Mouse (Mus musculus) urinary bladder, adult 2 months (tissue): ENCODE results near the gene Aprt. TPM values are rescaled to one million over a fixed set of nuclear protein-coding genes. Genes with fewer than 3 reads are reported as not detected.
"Not testable (repeated sequence)": the region's sequence is repeated elsewhere in the genome, so short reads cannot be mapped to it uniquely, and the experiment has no call there.

Source experiments
- DNase-seq: peaks from one replicate; pipeline ENCODE4 v3.0.0; 2022; ENCODE audit warnings: low spot score
- polyA plus RNA-seq: library from polyadenylated mRNA; depleted of rRNA; stranded (reverse); fragments of >200 nt; gene quantifications from 2 replicates; pipeline ENCODE4 v1.2.3, GENCODE M21; 2012

Gene Aprt
- polyA plus RNA-seq, 1 experiment = 93.0 TPM

DNA sequence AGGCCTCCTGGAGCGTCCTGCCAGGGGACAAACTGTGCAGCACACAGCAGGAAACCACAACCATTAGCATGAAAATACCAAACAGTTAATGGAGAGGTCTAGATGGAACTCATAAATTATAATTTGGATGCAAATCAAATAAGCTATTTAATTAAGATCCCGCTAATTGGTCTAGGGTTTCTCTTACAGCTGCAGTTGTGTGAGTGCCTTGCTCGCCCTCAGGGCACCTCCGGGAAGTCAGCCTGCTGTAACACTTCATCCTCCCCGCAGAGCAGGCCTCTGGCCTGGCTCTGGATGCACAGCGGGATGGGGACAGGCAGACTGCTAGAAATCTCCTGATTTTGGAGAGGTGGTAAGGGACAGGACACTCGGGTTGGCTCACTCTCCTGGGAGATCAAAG is 9.5 kb upstream of the Aprt start:
- DNase-seq = no peak

DNA sequence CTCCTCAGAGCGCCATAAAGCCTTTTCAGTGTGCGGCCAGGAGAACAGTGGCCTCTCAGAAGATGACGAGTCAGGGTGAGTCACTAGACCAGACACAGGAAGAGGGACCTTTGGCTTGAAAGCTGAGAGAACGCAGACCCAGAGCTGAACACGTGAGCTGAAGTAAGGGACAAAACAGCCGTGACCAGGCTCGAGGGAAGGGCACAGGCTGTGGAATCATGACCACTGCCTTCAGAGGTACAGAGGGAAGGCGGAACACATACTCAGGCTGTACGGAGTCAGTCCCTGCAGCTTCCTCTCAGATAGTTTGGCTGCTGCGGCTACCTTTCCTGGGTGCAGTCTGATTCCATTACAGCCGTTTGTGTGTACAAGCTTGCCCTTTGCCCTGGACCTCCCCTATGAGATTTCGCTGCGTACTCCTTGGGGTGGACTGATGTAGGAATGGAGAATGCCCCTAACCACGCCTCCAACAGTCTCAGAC is 8.7 kb upstream of the Aprt start:
- no peak for DNase-seq

DNA sequence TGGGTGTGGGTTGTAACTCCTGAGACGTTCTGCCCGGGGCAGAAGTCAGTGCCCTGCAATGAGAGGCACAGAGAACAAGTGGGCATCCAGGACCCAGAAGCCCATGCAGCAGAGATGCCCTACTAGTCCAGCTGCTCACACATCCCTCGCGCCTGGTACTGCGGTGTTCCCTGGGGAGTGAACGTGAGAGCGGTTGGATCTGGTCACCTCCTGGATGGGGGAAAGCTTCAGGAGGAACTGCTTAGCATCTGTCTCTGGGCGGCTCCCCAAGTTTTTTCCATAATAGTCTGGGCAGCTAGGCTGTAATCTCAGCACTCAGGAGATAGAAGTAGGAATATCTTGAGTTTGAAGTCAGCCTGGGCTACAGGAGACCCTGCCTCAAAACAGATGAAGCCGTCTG is 8.3 kb upstream of the Aprt start:
- DNase-seq = no peak

DNA sequence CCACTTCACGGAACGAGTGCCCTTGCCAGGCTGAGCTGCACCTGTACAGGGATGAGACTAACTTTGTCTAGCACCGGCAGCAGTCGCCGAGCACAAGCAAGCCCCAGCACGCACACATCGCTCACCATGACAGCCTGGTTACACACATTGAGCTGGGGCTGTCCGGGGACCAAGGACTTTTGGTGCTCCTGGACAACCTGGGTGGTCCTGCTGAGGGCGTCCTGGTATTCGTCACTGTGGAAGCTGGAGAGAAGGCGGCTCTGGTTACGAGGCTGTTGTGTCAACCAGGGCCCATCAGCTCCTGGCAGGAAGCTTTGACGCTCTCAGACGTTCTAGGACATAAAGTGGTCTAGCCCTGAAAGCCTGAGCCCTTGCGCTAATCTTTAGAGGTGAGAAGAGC is 4.2 kb upstream of the Aprt start:
- DNase-seq = no peak

DNA sequence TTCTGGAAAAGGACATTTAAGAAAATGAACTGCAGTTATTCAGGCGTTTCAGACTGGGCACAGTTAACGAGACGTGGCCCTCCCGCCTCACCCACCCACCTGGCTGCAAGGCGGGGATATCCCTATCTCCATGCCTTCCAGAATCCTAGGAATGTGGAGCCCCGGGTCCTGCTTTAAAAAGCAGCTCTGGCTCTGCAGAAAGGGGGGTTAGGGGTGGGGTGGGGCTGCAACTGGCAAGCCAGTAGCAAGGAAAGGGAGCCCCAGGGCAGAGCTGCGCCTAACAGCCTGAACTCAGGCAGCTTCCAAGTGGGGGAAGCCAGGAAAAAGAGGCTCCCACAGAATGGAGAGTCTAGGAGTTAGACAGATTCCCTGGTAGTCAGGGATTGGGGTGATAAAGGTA is 2.5 kb upstream of the Aprt start:
- no peak for DNase-seq

DNA sequence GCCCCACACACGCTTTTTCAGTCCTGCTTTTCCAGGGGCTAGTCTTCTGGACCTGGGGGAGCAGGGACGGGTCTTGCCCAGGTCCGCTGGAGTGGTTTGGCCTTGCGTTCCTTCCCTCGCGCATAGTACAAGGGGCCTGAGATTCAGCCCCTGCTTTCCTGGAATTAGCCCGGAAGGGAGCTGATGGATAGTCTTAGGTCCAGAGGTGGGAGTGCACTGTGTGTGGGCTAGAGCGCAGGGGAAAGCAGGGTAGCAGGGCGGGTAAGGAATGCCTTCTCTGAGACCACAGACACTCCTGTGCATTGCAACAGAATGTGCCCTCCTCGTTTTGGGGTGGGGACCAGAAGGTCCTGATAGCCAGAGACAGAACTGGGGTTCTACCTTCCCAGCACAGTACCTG is 407 bp upstream of the Aprt start:
- no peak for DNase-seq

DNA sequence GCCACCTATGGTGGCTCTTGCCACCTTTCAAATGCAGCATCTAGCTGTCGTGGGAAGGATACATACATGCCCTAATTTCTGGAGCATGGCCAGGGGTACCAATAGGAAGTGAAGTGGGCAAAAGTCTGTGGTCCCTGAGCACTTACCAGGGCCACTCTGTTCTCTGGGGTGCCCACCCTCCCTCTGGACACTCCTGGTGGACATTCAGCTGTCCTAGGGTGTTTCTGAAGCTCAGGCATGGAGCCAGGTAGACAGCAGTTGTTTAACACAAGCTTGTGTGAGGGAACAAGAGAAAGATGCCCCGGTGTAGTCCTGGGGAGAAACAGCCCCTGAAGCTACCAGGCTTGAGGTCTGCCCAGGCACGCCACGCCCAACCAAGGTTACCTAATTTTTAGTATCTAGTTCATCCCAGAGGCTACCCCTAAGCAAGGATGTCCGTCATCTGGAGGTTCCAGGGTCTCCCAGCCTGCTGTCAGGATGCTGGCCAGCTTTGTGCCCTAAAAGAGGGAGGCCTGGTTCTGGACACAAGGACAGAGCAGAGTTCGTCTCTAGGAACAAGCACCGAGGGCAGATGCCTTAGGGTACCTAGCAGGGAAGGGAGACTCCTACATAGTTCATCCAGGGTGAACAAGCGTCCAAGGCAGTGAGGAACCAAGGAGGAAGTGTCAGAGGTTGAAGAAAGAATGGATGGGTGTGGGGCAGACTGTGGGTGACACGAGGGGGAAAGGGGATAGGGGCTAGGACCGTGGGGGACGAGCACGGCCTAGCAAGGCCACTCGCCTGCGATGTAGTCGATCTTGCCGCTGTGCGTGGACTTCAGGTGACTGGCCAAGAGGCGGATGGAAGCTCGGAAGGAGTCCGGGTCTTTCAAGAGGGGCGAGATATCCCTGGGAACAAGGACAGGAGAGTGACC is 718 bp downstream of the Aprt start:
- DNase-seq = no peak

DNA sequence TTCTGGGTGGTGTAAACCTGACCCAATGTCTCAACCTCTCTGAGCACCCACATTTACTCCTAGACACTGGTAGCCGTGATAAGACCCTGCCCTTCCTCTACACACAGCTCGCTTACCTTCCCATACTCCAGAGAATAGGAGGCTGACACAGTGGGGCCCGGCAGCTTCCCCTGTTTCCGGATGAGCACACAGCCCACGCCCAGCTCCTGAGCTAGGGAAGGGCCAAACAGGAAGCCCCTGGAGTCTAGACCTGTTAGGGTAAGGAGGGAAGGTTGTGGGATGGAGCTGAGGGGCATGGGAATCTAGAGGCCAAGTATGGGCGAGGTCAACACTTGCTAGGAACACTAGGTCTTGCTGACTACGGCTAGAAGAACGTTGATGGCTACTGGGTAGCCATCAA is 1.4 kb downstream of the Aprt start:
- no peak for DNase-seq

DNA sequence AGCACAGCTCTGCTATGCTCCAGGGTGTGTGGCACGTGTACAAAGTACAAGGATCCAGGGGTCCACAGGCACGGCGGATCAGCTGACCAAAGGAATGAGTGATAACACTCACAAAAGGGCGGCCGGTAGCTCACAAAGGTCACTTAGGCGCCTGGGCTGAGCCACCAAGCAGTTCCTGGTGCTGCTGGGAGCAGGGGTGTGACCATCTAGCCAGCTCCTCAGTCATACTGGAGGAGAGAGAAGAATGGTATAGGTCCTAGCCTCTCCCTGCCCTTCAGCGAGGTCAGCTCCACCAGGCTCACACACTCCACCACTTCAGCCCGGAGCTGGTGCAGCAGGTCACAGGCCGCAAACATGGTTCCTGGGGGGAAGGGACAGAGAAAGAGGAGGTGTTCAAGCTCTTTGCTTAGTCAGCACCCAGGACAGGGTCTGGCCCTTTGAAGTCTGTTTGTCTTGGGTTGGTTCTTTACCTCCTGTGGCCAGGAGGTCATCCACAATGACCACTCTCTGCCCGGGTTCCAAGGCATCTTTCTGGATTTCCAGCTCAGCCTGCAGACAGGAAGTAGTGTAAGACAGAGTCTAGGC is 1.9 kb downstream of the Aprt start:
- DNase-seq = no peak

DNA sequence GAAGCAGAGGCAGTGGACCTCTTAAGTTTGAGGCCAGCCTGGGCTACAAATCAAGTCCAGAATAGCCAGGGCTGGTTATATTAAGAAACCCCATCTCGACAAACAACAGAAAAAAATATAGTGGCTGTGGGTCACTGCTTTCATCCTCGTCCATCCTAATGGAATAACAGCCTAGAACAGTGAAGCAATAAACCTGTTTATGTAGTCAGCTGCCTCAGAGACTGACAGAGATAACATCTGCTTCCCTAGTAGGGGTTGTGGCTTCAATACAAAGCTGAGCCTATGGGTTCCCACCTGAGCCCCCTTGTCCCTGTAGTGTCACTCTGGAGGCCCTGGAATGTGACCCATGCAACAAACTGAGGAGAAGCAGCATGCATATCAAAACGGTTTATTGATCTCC is 2.4 kb downstream of the Aprt start:
- DNase-seq = no peak

DNA sequence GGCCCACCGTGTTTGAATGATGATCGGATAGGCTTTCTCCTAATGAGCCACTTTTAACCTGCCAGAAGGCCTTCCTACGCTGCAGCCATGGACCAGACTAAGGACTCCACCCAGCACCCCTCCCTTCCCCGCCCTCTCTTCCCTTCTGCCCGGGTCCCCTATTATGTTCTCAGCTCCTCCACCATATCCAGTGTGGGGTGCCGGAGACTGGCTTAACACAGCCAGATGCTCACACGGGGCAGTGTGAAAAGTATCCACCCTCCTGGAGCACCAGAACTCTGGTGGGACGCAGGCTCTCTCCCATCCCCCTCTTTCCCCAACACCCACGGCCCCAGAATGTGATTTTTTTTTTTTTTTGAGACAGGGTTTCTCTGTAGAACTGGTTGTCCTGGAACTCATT is 3.1 kb downstream of the Aprt start:
- no peak for DNase-seq

DNA sequence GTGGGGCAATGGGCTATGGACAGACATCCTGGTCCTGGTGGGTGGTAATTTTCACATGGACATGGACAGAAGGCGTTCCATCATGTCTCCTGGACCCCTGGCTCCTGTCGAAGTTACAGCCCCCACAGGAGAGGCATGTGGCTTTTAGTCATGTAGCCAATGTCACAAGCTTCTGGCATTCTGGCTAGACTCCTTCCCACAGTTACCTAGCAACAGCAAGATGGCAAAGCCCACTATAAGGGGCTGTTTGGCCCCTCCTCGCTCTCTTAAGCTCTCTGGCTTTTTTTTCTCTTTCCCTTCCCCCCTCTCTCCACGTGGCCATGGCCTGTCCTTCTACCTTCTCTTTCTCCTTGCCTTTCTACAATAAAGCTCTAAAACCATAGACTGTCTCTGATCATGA is 3.5 kb downstream of the Aprt start:
- not testable (repeated sequence) for DNase-seq

DNA sequence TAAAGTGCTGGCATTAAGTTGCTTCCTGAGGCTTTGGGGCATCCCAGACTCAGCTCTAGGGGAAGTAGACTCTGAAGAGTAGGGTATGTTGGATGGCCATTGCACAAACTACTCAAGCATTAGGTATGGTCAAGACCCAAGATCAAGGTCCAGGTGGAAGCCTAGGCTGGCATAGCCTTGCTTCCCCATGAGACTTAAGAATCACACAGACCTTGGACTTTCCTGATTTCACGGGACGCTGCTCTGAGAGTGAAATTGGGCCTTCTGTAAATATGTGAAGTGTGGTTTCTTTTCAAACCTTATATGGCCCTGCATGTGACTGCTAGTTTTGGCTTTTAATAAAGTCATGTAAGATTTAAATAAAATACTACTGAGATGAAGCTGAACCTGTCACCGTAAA is 4.0 kb downstream of the Aprt start:
- no peak for DNase-seq

DNA sequence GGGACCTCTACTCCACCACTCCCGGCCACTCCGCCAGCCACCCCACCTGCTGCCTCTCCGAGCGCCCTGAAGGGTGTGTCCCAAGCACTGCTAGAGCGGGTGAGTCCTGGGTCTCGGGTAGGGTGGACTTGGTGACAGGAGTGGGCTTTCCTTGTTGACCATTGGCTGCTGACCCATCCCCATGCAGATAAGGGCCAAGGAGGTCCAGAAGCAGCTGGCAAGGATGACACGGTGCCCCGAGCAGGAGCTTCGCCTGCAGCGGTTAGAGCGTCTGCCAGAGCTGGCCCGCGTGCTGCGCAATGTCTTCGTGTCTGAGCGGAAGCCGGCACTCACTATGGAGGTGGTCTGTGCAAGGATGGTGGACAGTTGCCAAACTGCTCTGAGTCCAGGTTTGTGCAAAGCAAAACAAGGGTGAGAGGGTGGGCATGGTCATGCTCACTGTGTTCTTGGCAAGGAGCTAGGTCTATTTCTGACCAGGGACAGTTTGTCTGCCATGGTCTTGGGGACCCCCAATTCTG is 4.9 kb downstream of the Aprt start:
- DNase-seq = no peak

DNA sequence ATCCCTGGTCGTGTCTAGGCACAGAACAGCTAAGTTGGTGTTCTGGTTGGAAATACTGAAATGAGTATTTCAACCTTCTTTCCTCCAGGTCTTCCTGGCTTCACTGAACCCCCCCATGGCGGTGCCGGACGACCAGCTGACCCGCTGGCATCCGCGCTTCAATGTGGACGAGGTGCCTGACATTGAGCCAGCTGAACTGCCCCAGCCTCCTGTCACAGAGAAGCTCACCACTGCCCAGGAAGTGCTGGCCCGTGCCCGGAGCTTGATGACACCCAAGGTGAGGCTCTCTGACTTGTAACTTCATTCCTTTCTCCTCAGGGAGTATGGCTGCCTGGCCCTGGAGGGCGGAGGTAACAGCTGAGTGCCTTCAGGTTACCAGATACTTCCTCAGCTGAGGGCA is 5.6 kb downstream of the Aprt start:
- DNase-seq = no peak

DNA sequence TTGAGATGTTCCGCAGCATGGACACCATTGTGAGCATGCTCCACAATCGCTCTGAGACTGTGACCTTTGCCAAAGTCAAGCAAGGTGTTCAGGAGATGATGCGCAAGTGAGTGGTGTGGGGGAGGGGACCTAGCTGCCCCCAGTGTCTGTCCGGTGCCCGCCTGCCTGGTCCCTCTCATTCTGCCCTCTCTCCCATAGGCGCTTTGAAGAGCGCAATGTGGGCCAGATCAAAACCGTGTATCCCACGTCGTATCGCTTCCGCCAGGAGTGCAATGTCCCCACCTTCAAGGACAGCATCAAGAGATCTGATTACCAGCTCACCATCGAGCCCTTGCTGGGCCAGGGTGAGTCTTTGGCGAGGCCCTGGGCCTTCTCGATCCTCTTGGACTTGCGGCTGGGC is 6.7 kb downstream of the Aprt start:
- no peak for DNase-seq

DNA sequence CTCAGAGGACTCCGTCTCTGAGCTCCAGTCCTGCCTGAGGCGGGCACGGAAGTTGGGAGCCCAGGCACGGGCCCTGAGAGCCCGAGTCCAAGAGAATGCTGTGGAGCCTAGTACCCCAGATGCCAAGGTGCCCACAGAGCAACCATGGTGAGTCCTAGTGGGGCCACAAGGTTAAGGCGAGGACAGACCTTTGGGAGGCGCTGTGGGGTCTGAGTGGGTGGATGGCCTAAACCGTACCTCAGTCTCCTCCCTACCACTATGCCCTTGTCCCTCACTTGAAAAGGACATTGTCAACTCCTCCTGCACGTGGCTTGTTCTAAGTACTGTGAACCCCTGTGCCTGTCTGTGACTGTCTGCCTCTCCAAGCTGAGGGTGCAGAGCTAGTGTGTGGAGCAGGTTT is 7.4 kb downstream of the Aprt start:
- DNase-seq = no peak

DNA sequence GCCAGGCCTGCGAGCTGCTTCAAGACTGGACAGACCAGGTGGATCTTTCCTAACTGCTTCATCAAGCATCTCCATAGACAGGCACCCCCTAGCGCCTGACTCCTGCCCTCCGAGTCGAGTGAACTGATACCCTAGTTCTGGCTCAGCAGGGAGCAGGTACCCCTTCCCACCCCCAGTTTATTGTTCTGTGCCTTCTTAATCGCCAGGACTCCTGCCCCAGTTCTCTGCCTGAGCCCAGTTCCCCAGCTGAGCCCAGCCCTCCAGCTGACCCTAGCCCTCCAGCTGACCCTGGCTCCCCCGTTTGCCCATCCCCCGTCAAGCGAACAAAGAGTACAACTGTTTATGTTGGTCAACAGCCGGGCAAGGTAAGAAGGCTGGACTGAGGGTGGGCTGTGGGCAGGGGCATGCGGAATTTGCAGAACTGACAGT is 7.8 kb downstream of the Aprt start:
- no peak for DNase-seq

DNA sequence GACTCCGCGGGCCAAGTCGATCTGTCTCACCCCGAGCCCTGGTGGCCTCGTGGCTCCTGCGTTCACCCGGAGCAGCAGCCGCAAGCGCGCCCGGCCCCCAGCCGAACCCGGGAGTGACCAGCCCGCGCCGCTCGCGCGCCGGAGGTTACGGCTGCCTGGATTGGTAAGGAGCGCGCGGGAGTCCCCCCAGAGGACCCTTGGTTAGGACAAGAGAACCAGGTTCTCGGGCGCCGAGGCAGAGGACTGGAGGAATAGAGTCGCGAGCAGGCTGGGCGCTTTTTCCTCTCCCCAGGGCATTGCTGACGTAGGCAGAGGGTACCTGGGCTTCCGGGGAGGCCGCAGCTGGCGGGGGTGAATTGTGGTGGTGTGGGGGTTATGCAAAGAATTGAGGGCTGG is 8.6 kb downstream of the Aprt start:
- DNase-seq = no peak

DNA sequence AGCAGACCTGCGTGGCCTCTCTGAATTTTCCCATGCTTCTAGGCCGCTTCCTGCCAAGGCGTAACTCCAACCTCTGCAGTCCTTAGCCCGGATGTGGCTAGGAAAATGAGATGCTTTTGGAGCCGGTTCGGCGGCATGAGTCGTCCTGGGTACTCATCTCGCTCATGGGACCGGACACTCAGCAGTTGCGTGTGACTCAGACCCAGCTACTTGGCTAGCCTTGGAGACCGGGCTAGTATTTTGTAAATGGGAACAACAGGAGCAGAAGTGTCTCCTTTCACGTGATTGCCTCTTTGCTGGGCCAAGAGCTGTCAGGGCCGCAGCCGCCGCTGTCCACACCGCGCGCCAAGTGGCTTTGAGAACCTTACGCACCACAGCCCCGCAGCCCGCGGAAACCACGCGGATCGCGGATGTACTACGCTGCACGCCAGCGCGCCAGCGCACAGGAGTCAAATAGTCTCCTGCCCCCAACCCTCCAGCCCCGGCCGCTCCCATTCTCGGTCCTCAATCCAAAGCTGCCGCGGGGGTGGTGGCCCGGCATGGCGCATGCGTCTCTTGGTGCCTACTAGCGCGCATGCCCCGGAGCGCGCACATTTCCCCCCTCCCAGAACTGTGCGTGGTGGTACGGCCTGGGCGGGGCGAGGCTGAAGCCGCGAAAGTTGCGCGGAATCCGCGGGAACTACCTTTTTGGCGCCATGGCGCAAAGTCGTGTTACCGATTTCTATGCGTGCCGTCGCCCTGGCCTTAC is 9.2 kb downstream of the Aprt start, which contains the start of gene Cdt1:
TSS of gene Cdt1 (plus strand) at position 655 of the 748 bp plus-strand sequence.
- peak; percentile 92 for DNase-seq

DNA sequence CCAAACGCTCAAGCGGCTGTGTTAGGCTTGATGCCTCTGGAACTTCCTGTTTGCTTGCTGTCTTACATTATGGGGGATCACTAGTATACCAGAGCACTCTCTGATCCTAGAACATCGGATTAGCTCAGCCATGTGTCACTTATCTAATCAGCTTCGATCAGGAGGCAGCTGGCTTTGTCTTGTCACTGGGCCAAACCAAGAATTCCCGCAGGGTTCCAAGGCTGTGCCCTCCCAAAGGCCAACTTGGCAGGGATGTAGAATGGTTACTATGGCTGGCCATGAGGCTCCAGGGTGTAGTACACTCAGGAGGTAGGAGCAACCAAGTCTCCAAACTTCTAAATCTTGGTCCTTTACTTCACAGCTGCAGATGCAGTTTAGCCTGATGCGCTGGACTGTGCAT is 9.9 kb downstream of the Aprt start:
- DNase-seq = no peak
